Mouse (Mus musculus) cortical plate, adult 2 months (tissue): ENCODE measurements around the gene Vcan.

Experiments
- CTCF ChIP-seq: fragments of 200-500 bp; IDR thresholded peaks from 2 replicates; pipeline ENCODE4 v1.5.1; 2011; ENCODE audit warnings: mild to moderate bottlenecking, control low read depth, low read length; ENCODE audit not compliant: insufficient read depth; ENCODE audit errors: extremely low read depth
- POLR2A ChIP-seq: fragments of 200-500 bp; IDR thresholded peaks from 2 replicates; pipeline ENCODE4 v1.6.1; 2011; ENCODE audit warnings: mild to moderate bottlenecking, low read length, control low read depth; ENCODE audit not compliant: insufficient read depth; ENCODE audit errors: extremely low read depth

GRCm38 (mm10) chr13:89702395-89702794 lies 39.9 kb downstream of the Vcan start:
- TF ChIP-seq CTCF (no peak), POLR2A (no peak)
